Comparison of ENCODE assay signal across 8 mouse cellular contexts in the genomic region with DNA sequence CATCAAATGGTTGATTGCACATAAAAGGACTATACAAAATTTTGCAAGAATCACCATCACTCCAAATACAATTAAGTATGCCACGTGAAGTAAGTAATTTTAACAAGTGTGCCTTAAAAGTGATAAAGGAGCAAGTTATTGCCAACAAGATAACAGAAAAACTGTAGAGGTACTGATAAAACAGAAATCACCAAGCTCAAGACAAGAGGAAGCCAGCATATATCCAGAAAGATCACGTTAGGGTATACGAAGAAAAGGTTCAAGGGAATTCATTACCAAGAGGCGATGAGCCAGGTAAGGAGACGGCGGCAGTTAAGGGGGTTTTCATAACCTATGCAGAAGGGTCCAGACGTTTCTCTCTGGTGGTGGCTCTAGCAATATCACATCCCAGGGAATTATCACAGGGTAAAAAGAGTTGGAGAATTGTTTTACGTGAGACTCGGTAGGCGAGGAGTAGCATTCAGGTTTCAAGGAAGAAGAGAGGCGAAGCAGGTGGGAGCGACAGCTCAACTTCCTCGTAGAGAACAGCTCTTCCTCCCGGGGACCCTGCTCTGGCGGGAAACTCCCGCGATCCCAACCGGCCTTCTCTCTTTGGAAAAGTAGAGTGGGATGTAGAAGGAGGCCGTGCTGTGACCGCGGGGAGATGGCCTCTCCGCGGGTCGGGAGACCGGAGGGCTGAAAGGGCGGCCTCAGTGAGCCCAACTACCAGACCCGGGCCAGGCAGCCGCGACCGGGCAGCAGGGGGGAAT. TPM values are rescaled to one million over a fixed set of nuclear protein-coding genes. Genes with fewer than 3 reads are reported as not detected.
DNase-seq lines count a peak whose midpoint lies in the region; ATAC-seq and TF ChIP-seq lines count a peak whose summit lies in the region.

Gene Pfkm (plus strand): TSS at position 218 of the 749 bp plus-strand sequence.

- H3K27ac ChIP-seq in thymus, adult 2 months (ENCODE audit: control insufficient read depth, insufficient read depth, low read length), result peak within 1 kb of the TSS; percentile 75
- H3K27ac ChIP-seq in midbrain, postnatal 0 days (ENCODE audit: low read depth, low read length), result peak within 1 kb of the TSS; percentile 96

- peaks cover 9% of the 10 kb centered on the region for H3K4me1 ChIP-seq in thymus, adult 2 months (replicated peaks; ENCODE audit: control insufficient read depth, insufficient read depth, low read length)
- peaks cover 7% of the 10 kb centered on the region; the same call in 1 of the 2 replicates for H3K4me1 ChIP-seq in midbrain, postnatal 0 days (ENCODE audit: insufficient read depth, low read length)

- TF ChIP-seq CTCF in thymus, adult 2 months (IDR thresholded peaks at IDR 0.05; ENCODE audit: borderline replicate concordance, control insufficient read depth, extremely low read depth, insufficient read depth, low read length, poor library complexity), result no peak; the same call in 1 of the 2 replicates
- TF ChIP-seq CTCF in midbrain, postnatal 0 days (IDR thresholded peaks at IDR 0.05), result no peak

- no peak for DNase-seq in adrenal gland, adult 18-20 months (ENCODE audit: low spot score in 2 of 2)
- DNase-seq in adrenal gland, adult (ENCODE audit: inconsistent age in 2 of 2, low spot score in 1 of 2), result no peak
- no peak for DNase-seq in thymus, adult 2 months
- DNase-seq in thymus, adult 18-20 months, result no peak
- peak; percentile 38 for DNase-seq in heart, adult 8-10 months (ENCODE audit: low spot score)
- DNase-seq in left cerebral cortex, adult 8-10 months (ENCODE audit: low spot score in 2 of 2), result no peak
- no peak for DNase-seq in midbrain, postnatal 0 days (ENCODE audit: low spot score)
- DNase-seq in spleen, postnatal 14 days (ENCODE audit: low spot score in 2 of 2), result no peak

- peak within 1 kb of the TSS; percentile 92 for H3K9ac ChIP-seq in midbrain, postnatal 0 days (replicated peaks; ENCODE audit: low read length, poor library complexity, severe bottlenecking)

- 0 out of 2 replicates have a peak, but pooled peaks have one; percentile 6 for ATAC-seq in midbrain, postnatal 0 days (ENCODE audit: low FRiP score)

- no peak for TF ChIP-seq POLR2A in thymus, adult 2 months (IDR thresholded peaks at IDR 0.05; ENCODE audit: control insufficient read depth, extremely low read depth, insufficient read depth, low read length, poor library complexity)

- no peaks in the 10 kb centered on the region for H3K9me3 ChIP-seq in midbrain, postnatal 0 days (ENCODE audit: low read length)

- WGBS in thymus, adult 2 months, result 0% methylated on average over 30 of the region's 30 CpGs
- WGBS in midbrain, postnatal 0 days, result 0% methylated on average over 27 of the region's 30 CpGs

- H3K4me3 ChIP-seq in thymus, adult 2 months (ENCODE audit: control insufficient read depth, insufficient read depth, low read length), result peak within 1 kb of the TSS; percentile 89
- H3K4me3 ChIP-seq in midbrain, postnatal 0 days (ENCODE audit: low read depth, low read length), result peak within 1 kb of the TSS; percentile 90

- H3K36me3 ChIP-seq in thymus, adult 2 months (ENCODE audit: control insufficient read depth, insufficient read depth, low read length), result no peaks in the 10 kb centered on the region; the same call in 1 of the 2 replicates
- H3K36me3 ChIP-seq in midbrain, postnatal 0 days (ENCODE audit: insufficient read depth, low read length), result no peaks in the 10 kb centered on the region

- H3K27me3 ChIP-seq in thymus, adult 2 months (ENCODE audit: control insufficient read depth, insufficient read depth, low read length), result no peaks in the 10 kb centered on the region
- no peaks in the 10 kb centered on the region for H3K27me3 ChIP-seq in midbrain, postnatal 0 days (ENCODE audit: insufficient read depth, low read length)

- H3K4me2 ChIP-seq in midbrain, postnatal 0 days (ENCODE audit: low read depth, low read length, poor library complexity, severe bottlenecking), result peak within 1 kb of the TSS; percentile 69

RNA-seq across cellular contexts. Expression of gene Pfkm, which starts in this region (rescaled TPM):
- total RNA-seq in adrenal gland, adult 18-20 months (2021), result 10 to 100 TPM; 71.0 to 86.3 TPM
- polyA plus RNA-seq in thymus, adult 2 months (2012; rRNA removed), result 24.3 and 44.9 TPM in 2 replicates
- 1,000 to 10,000 TPM in 1 of 4 experiments, 100 to 1,000 TPM in 3; 958 to 1,060 (median 998) TPM for total RNA-seq in heart, adult 8-10 months (2022)
- total RNA-seq in left cerebral cortex, adult 8-10 months (2022), result 100 to 1,000 TPM; 407 to 459 (median 428) TPM
- total RNA-seq in midbrain, postnatal 0 days (2014; rRNA removed), result 96.2 and 102 TPM in 2 replicates
- polyA plus RNA-seq in midbrain, postnatal 0 days (2015; fragmentation: Nextera tagmentation; extraction: Ambion mirVana), result 89.9 and 96.4 TPM in 2 replicates
